Mouse (Mus musculus): Measurements from ENCODE around the gene Ube2u.
"Not testable (repeated sequence)": the region's sequence is repeated elsewhere in the genome, so short reads cannot be mapped to it uniquely, and the experiment has no call there.

Gene Ube2u

GRCm38 (mm10) chr4:100478592-100479321, at the start of gene Ube2u:
Gene Ube2u (plus strand): TSS chr4:100478849.
- DNase-seq (ENCODE audit: low read depth, low spot score), result peak; percentile 55

- DNase-seq (ENCODE audit: low read depth, low spot score), result no peak
Measured at GRCm38 (mm10) chr4:100429371-100429900, 49.2 kb upstream of the Ube2u start.

GRCm38 (mm10) chr4:100435281-100436168, 43.1 kb upstream of the Ube2u start:
- DNase-seq (ENCODE audit: low read depth, low spot score), result peak; percentile 71

GRCm38 (mm10) chr4:100436169-100436547, 42.5 kb upstream of the Ube2u start:
- DNase-seq (ENCODE audit: low read depth, low spot score), result no peak

- DNase-seq (ENCODE audit: low read depth, low spot score), result no peak
Measured at GRCm38 (mm10) chr4:100446897-100447296, 31.8 kb upstream of the Ube2u start.

GRCm38 (mm10) chr4:100462493-100463120, 16.0 kb upstream of the Ube2u start:
- peak; percentile 81 for DNase-seq (ENCODE audit: low read depth, low spot score)

- DNase-seq (ENCODE audit: low read depth, low spot score), result no peak
Measured at GRCm38 (mm10) chr4:100488447-100488846, 9.8 kb downstream of the Ube2u start.

- DNase-seq (ENCODE audit: low read depth, low spot score), result no peak
Measured at GRCm38 (mm10) chr4:100495176-100495575, 16.5 kb downstream of the Ube2u start.

- DNase-seq (ENCODE audit: low read depth, low spot score), result no peak
Measured at GRCm38 (mm10) chr4:100496521-100496920, 17.9 kb downstream of the Ube2u start.

- DNase-seq (ENCODE audit: low read depth, low spot score), result peak; percentile 18
Measured at GRCm38 (mm10) chr4:100498192-100498591, 19.5 kb downstream of the Ube2u start.

- not testable (repeated sequence) for DNase-seq (ENCODE audit: low read depth, low spot score)
Measured at GRCm38 (mm10) chr4:100499037-100499601, 20.5 kb downstream of the Ube2u start.

GRCm38 (mm10) chr4:100503337-100503736, 24.7 kb downstream of the Ube2u start:
- DNase-seq (ENCODE audit: low read depth, low spot score), result no peak

GRCm38 (mm10) chr4:100517646-100518045, 39.0 kb downstream of the Ube2u start:
- no peak for DNase-seq (ENCODE audit: low read depth, low spot score)

GRCm38 (mm10) chr4:100522534-100522933, 43.9 kb downstream of the Ube2u start:
- no peak for DNase-seq (ENCODE audit: low read depth, low spot score)

- DNase-seq (ENCODE audit: low read depth, low spot score), result no peak
Measured at GRCm38 (mm10) chr4:100524741-100525140, 46.1 kb downstream of the Ube2u start.

GRCm38 (mm10) chr4:100526296-100526695, 47.6 kb downstream of the Ube2u start:
- DNase-seq (ENCODE audit: low read depth, low spot score), result no peak

GRCm38 (mm10) chr4:100527086-100527485, 48.4 kb downstream of the Ube2u start:
- no peak for DNase-seq (ENCODE audit: low read depth, low spot score)

GRCm38 (mm10) chr4:100527554-100528001, 48.9 kb downstream of the Ube2u start:
- DNase-seq (ENCODE audit: low read depth, low spot score), result peak; percentile 94

- DNase-seq (ENCODE audit: low read depth, low spot score), result peak; percentile 60
Measured at GRCm38 (mm10) chr4:100533607-100534006, 55.0 kb downstream of the Ube2u start.

- DNase-seq (ENCODE audit: low read depth, low spot score), result no peak
Measured at GRCm38 (mm10) chr4:100534946-100535345, 56.3 kb downstream of the Ube2u start.

- peak; percentile 80 for DNase-seq (ENCODE audit: low read depth, low spot score)
Measured at GRCm38 (mm10) chr4:100537898-100538297, 59.2 kb downstream of the Ube2u start.
